Mouse (Mus musculus): ENCODE measurements around the gene Faf1.

DNA sequence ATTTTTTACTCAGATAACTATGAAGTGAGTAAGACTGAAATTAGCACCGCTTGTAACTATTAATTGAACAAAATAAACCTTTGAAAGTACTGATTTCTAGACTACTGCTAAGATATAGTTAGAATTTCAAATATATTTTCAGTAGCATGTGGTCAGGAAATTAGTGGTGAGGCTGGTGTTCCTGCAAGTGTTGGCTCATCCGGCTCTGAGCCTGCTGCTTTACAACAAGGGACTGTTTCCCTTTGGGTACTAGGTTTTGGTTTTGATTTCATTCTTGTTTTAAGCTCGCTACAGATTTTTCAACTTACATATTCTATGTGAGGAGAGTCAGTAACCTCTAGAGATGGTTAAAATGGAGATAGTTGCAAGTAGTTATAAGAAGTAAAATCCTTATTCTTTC, 84.1 kb downstream of the Faf1 start:
- TF ChIP-seq CTCF (IDR thresholded peaks at IDR 0.05): no peak
- no peak for TF ChIP-seq EP300 (IDR thresholded peaks at IDR 0.05)

Data from lung, postnatal 0 days (tissue).